Mouse (Mus musculus): ENCODE measurements at regions not wholly inside any gene's neighbourhood (a gene's known extent, or its start where the extent isn't known, plus 50 kb on each side); places are given as distances from the start of the nearest gene placed in this dataset.

DNA sequence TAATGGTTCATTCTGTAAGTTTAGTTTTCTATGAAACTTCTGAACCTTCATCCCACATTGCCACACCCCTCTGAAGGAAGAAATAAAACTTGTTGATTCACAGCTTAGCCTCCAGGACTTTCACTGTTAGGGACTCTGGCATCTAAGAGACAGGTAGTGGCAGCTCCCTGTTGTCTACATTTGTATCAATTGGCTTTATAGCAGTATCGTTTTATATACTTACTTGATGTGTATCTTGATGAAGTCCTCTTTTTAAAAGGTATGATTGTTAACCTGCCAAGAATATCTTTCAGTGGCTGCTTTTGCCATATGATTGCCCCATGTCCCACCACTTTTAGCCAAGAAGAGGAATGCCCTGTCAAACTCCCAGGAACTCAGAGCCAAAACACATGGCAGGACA, 1333.7 kb upstream of the 1700008P02Rik start:
- TF ChIP-seq POLR2A (IDR thresholded peaks at IDR 0.05; ENCODE audit: borderline replicate concordance, extremely low read depth, insufficient read depth, insufficient read length, poor library complexity, severe bottlenecking) (no peak), CTCF (IDR thresholded peaks at IDR 0.05; ENCODE audit: borderline replicate concordance, extremely low read depth, insufficient read depth, insufficient read length) (no peak)

DNA sequence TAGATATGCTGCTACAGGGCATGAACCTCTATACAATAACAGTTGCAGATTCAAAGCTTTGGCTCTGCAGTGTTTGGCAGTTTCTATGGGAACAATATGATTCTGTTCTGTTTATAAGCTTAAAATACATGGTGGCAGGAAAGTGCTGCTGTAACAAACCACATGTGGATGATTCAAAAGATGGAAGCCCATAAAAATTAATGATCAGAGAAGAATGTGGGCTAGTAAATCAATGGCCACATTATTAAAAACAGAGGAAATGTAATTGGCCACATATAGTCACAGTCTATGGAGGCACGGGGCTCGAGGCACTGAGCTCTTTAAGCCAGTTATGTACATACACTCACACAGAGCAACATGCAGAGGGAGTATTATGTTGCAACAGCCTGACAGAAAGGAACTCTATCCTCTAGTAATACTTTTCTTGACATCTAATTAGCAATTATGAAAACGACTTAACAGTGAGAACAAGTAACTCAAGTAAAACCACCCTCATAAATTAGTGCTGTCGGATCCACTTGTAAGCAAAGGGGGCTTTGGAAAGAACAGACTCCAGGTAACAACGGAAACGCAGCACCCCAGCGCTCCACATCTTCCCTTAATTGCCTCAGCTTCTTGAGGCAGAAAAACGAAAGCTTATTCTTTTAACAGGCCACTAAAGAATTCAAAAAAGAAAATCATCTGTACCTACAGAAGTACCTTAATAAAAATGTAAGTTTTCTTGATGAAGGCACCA, 1323.6 kb upstream of the 1700008P02Rik start:
- DNase-seq (ENCODE audit: low read depth): peak; percentile 30
- TF ChIP-seq CTCF (IDR thresholded peaks at IDR 0.05; ENCODE audit: borderline replicate concordance, extremely low read depth, insufficient read depth, insufficient read length) (no peak), POLR2A (IDR thresholded peaks at IDR 0.05; ENCODE audit: borderline replicate concordance, extremely low read depth, insufficient read depth, insufficient read length, poor library complexity, severe bottlenecking) (no peak)

More for the DNA sequence above, 1333.7 kb upstream of the 1700008P02Rik start:
- no peak for DNase-seq (ENCODE audit: low read depth)
